Mouse (Mus musculus) stomach, embryonic 15.5 days (tissue): ENCODE data around the gene Myom1. TPM values are rescaled to one million over a fixed set of nuclear protein-coding genes. Genes with fewer than 3 reads are reported as not detected.

ENCODE experiments used
- ATAC-seq: fragments of 200-750 bp; cut with Nextera tagmentation; 2 replicates; pipeline ENCODE4 v1.8.0; 2017; ENCODE audit warnings: low read depth, moderate number of reproducible peaks, moderate TSS enrichment; ENCODE audit not compliant: insufficient read depth, low FRiP score
- H3K27ac ChIP-seq: fragments of 300-500 bp; sonication (generic); 2 replicates; pipeline ENCODE4 v1.5.1; 2015; ENCODE audit warnings: mild to moderate bottlenecking, inconsistent platforms
- H3K27me3 ChIP-seq: fragments of 300-500 bp; sonication (generic); replicated peaks from 2 replicates; pipeline ENCODE4 v1.6.1; 2015; ENCODE audit warnings: inconsistent platforms
- H3K36me3 ChIP-seq: fragments of 300-500 bp; sonication (generic); 2 replicates; pipeline ENCODE4 v1.6.1; 2015; ENCODE audit warnings: inconsistent platforms
- H3K4me1 ChIP-seq: fragments of 300-500 bp; sonication (generic); 2 replicates; pipeline ENCODE4 v1.6.1; 2015; ENCODE audit warnings: inconsistent platforms
- H3K4me2 ChIP-seq: fragments of 300-500 bp; sonication (generic); 2 replicates; pipeline ENCODE4 v1.6.1; 2015; ENCODE audit warnings: mild to moderate bottlenecking, inconsistent platforms
- H3K4me3 ChIP-seq: fragments of 300-500 bp; sonication (generic); replicated peaks from 2 replicates; pipeline ENCODE4 v1.5.1; 2015; ENCODE audit warnings: inconsistent platforms
- H3K9ac ChIP-seq: fragments of 300-500 bp; sonication (generic); 2 replicates; pipeline ENCODE4 v1.6.1; 2015; ENCODE audit warnings: inconsistent platforms
- H3K9me3 ChIP-seq: fragments of 300-500 bp; sonication (generic); 2 replicates; pipeline ENCODE4 v1.6.1; 2016; ENCODE audit warnings: inconsistent platforms
- WGBS: fragments of 180-500 bp; shearing (Covaris S2); methylation state at CpG from one replicate; pipeline ENCODE4 v1.1.7; 2015; 5-methylcytosine and 5-hydroxymethylcytosine counted together
- polyA plus RNA-seq: library from polyadenylated mRNA; unstranded; fragments of >200 nt; fragmentation: Nextera tagmentation; extraction: Ambion mirVana; gene quantifications from 2 replicates; pipeline ENCODE4 v1.2.1, GENCODE M21; 2015

The Myom1 gene
- polyA plus RNA-seq, 1 experiment from 2014 or later: 12.7 TPM

- Histone ChIP-seq H3K4me3 (no peak overlapping the region), H3K36me3 (no peaks in the 10 kb centered on the region), H3K9me3 (no peaks in the 10 kb centered on the region), H3K27me3 (no peaks in the 10 kb centered on the region), H3K4me2 (no peak overlapping the region), H3K9ac (no peak overlapping the region), H3K27ac (no peak overlapping the region), H3K4me1 (no peaks in the 10 kb centered on the region)
- no peak for ATAC-seq
- WGBS: 88% methylated on average over 8 of the region's 8 CpGs
These were observed 46.9 kb downstream of the Myom1 start for GRCm38 (mm10) chr17:71049292-71049691.

GRCm38 (mm10) chr17:71053134-71053708 is 50.8 kb downstream of the Myom1 start:
- no peak overlapping the region for H3K27ac ChIP-seq
- 90% methylated on average over 6 of the region's 6 CpGs for WGBS
- no peaks in the 10 kb centered on the region for H3K4me1 ChIP-seq
- H3K4me3 ChIP-seq: no peak overlapping the region
- no peaks in the 10 kb centered on the region for H3K27me3 ChIP-seq
- no peaks in the 10 kb centered on the region for H3K36me3 ChIP-seq
- H3K4me2 ChIP-seq: no peak overlapping the region
- ATAC-seq: no peak
- no peak overlapping the region for H3K9ac ChIP-seq
- no peaks in the 10 kb centered on the region for H3K9me3 ChIP-seq

- Histone ChIP-seq H3K4me1 (no peaks in the 10 kb centered on the region), H3K36me3 (no peaks in the 10 kb centered on the region), H3K9me3 (no peaks in the 10 kb centered on the region), H3K4me3 (no peak overlapping the region), H3K9ac (no peak overlapping the region), H3K27ac (no peak overlapping the region), H3K4me2 (no peak overlapping the region), H3K27me3 (no peaks in the 10 kb centered on the region)
- 83% methylated on average over 8 of the region's 8 CpGs for WGBS
- no peak for ATAC-seq
These were observed 52.9 kb downstream of the Myom1 start for GRCm38 (mm10) chr17:71055203-71055894.

- no peak overlapping the region for H3K4me2 ChIP-seq
- no peak overlapping the region for H3K27ac ChIP-seq
- no peaks in the 10 kb centered on the region for H3K36me3 ChIP-seq
- no peak overlapping the region for H3K4me3 ChIP-seq
- no peaks in the 10 kb centered on the region for H3K4me1 ChIP-seq
- no peaks in the 10 kb centered on the region for H3K9me3 ChIP-seq
- H3K9ac ChIP-seq: no peak overlapping the region
- H3K27me3 ChIP-seq: no peaks in the 10 kb centered on the region
- WGBS: 52% methylated on average over 7 of the region's 7 CpGs
- no peak for ATAC-seq
These were observed 54.0 kb downstream of the Myom1 start for GRCm38 (mm10) chr17:71056405-71056804.

- Histone ChIP-seq H3K27me3 (no peaks in the 10 kb centered on the region), H3K36me3 (no peaks in the 10 kb centered on the region), H3K9ac (no peak overlapping the region), H3K9me3 (no peaks in the 10 kb centered on the region), H3K4me1 (no peaks in the 10 kb centered on the region), H3K4me2 (no peak overlapping the region), H3K27ac (no peak overlapping the region), H3K4me3 (no peak overlapping the region)
- 72% methylated on average over 3 of the region's 3 CpGs for WGBS
- no peak for ATAC-seq
These were observed 55.3 kb downstream of the Myom1 start for GRCm38 (mm10) chr17:71057758-71058157.

GRCm38 (mm10) chr17:71059213-71059612 is 56.8 kb downstream of the Myom1 start:
- Histone ChIP-seq H3K9me3 (no peaks in the 10 kb centered on the region), H3K27me3 (no peaks in the 10 kb centered on the region), H3K4me3 (no peak overlapping the region), H3K4me1 (no peaks in the 10 kb centered on the region), H3K4me2 (no peak overlapping the region), H3K9ac (no peak overlapping the region), H3K36me3 (no peaks in the 10 kb centered on the region), H3K27ac (no peak overlapping the region)
- 93% methylated on average over 3 of the region's 3 CpGs for WGBS
- no peak for ATAC-seq

- Histone ChIP-seq H3K36me3 (no peaks in the 10 kb centered on the region), H3K4me2 (no peak overlapping the region), H3K27ac (no peak overlapping the region), H3K9me3 (no peaks in the 10 kb centered on the region), H3K4me1 (no peaks in the 10 kb centered on the region), H3K27me3 (no peaks in the 10 kb centered on the region), H3K4me3 (no peak overlapping the region), H3K9ac (no peak overlapping the region)
- 70% methylated on average over 5 of the region's 5 CpGs for WGBS
- no peak for ATAC-seq
These were observed 59.7 kb downstream of the Myom1 start for GRCm38 (mm10) chr17:71062049-71062560.

- Histone ChIP-seq H3K4me1 (no peaks in the 10 kb centered on the region), H3K27ac (no peak overlapping the region), H3K9ac (no peak overlapping the region), H3K9me3 (no peaks in the 10 kb centered on the region), H3K4me2 (no peak overlapping the region), H3K36me3 (no peaks in the 10 kb centered on the region), H3K27me3 (no peaks in the 10 kb centered on the region), H3K4me3 (no peak overlapping the region)
- WGBS: 66% methylated on average over 13 of the region's 13 CpGs
- ATAC-seq: no peak
These were observed 60.6 kb downstream of the Myom1 start for GRCm38 (mm10) chr17:71062870-71063602.

GRCm38 (mm10) chr17:71064463-71065014 is 62.1 kb downstream of the Myom1 start:
- Histone ChIP-seq H3K9ac (no peak overlapping the region), H3K4me3 (no peak overlapping the region), H3K27me3 (no peaks in the 10 kb centered on the region), H3K4me2 (no peak overlapping the region), H3K9me3 (no peaks in the 10 kb centered on the region), H3K27ac (no peak overlapping the region), H3K36me3 (no peaks in the 10 kb centered on the region), H3K4me1 (no peaks in the 10 kb centered on the region)
- 63% methylated on average over 7 of the region's 7 CpGs for WGBS
- no peak for ATAC-seq

GRCm38 (mm10) chr17:71065127-71065526 is 62.7 kb downstream of the Myom1 start:
- H3K9me3 ChIP-seq: no peaks in the 10 kb centered on the region
- ATAC-seq: no peak
- H3K4me2 ChIP-seq: no peak overlapping the region
- no peaks in the 10 kb centered on the region for H3K4me1 ChIP-seq
- H3K4me3 ChIP-seq: no peak overlapping the region
- H3K36me3 ChIP-seq: no peaks in the 10 kb centered on the region
- no peaks in the 10 kb centered on the region for H3K27me3 ChIP-seq
- H3K9ac ChIP-seq: no peak overlapping the region
- no peak overlapping the region for H3K27ac ChIP-seq
- 67% methylated on average over 6 of the region's 6 CpGs for WGBS

GRCm38 (mm10) chr17:71069176-71069575 is 66.7 kb downstream of the Myom1 start:
- no peak overlapping the region for H3K4me3 ChIP-seq
- 76% methylated on average over 9 of the region's 9 CpGs for WGBS

GRCm38 (mm10) chr17:71071958-71072357 is 69.5 kb downstream of the Myom1 start:
- 92% methylated on average over 10 of the region's 10 CpGs for WGBS
- no peaks in the 10 kb centered on the region for H3K27me3 ChIP-seq
- H3K36me3 ChIP-seq: no peaks in the 10 kb centered on the region
- H3K4me3 ChIP-seq: no peak overlapping the region
- no peak overlapping the region for H3K4me2 ChIP-seq
- no peak for ATAC-seq
- no peaks in the 10 kb centered on the region for H3K4me1 ChIP-seq
- no peak overlapping the region for H3K27ac ChIP-seq
- no peaks in the 10 kb centered on the region for H3K9me3 ChIP-seq
- no peak overlapping the region for H3K9ac ChIP-seq

More at GRCm38 (mm10) chr17:71069176-71069575, 66.7 kb downstream of the Myom1 start:
- Histone ChIP-seq H3K27ac (no peak overlapping the region), H3K27me3 (no peaks in the 10 kb centered on the region), H3K4me2 (no peak overlapping the region), H3K4me1 (no peaks in the 10 kb centered on the region), H3K9ac (no peak overlapping the region), H3K36me3 (no peaks in the 10 kb centered on the region), H3K9me3 (no peaks in the 10 kb centered on the region)
- no peak for ATAC-seq
